Mouse (Mus musculus) fat pad, adult 2 months (tissue): ENCODE results near the gene Kdm7a.

Source experiments
- DNase-seq: peaks from one replicate; pipeline ENCODE4 v3.0.0-alpha.2; 2011; ENCODE audit warnings: low read depth, low spot score; ENCODE audit errors: extremely low read depth

Gene Kdm7a

DNA sequence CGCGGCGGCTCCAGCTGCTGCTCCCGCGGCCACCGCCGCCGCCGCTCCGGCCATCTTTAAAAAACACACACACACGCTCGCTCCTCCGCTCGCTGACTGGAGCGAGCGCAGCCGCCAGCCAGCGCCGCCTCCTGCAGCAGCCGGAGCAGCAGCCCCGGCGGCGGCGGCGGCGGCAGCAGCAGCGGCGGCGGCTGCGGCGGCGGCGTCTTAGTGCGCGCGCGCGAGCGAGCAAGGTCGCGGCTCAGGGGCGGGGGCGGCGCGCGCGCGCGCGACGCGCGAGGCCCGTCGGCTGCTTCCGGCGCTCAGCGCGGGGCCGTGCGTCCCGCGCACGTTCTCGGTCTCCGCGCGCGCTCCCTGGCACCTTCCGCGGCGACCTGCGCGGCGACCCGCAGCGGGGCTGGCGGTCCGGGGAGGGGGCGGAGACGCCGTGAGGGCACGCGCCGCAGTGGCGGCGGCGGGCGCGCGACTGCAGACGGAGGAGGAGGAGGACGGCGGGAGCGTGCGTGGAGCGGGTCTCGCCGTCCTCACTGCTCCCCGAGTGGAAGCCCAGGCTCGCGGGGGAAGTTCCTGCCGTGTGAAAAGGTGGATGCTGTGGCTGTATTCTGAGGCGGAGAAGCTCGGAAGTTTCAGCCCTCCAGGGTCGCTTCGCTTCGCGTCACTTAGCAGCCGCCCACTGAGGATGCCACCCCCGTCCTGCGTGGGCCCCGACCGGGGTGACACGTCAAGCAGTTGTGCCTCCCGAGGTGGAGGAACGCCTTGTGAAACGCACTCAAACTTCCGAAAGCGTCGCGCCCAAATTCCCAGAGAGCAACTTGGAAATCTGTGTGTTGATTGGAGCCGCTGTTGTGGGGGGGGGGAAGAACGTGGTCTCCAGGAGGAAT is at the start of gene Kdm7a:
Kdm7a (minus strand) TSS at position 209 of the 881 bp plus-strand sequence.
- no peak for DNase-seq

DNA sequence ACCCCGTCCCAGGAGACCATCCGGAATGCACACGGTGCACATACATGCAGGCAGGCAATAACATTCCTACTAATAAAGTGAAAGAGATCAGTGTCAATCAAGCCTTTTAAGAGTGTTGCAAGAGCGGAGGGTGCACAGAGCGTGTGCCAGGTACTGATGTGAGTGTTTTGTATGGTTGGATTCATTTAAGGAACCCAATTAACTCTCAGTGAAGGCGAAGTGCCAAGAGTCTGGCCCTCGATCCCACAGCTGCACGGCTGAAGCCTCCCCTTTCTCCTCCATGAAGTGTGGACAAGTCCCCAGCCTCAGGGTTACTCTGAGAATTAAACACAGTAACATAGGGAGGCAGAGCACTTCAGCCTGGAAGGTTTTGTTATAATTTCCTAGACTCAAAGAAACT is 48.7 kb upstream of the Kdm7a start:
- no peak for DNase-seq

DNA sequence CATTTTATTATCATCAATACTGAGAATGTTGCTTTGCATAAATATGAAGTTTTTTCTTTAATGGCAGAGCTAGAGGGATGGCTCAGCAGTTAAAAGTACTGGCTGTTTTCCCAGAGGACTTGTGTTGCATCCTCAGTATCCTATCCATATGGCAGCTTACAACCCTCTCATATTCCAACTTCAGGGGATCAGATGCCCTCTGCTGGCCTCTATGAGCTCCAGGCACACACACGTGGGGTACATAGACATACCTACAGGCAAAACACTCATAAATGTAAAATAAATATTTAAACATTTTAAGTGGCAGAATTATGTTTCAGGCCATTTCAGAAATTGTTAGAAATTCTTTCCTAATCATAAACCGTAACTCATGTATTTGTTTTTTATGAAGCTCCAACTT is 43.5 kb upstream of the Kdm7a start:
- DNase-seq = no peak

DNA sequence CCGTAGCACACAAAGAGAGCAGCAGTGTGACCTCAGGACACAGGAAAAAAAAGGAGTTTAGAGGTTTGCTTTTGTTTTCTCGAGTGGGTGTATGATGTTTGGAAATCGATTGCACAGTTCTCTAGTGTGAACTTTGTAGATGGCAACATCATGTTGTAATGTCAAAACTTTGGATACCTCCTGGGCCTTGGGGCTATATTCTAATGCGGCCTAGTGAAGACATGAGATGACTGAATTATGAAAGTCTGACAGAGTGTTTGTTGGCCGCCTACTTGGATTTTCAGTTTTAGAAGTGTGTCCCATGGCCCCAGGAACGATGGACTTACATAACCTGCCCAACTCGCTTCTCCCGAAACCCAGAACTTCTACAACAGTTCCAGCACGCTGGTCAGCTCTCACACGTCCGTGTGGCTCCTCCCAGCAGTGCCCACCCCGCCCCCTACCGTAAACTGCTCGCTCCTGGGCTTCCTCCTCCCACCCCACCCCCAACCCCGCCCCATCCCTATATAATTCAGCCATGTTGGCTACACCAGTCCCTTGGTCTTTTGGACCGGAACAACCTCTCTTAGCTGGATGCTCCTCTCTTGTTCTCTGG is 42.7 kb upstream of the Kdm7a start:
- DNase-seq = peak; percentile 93

DNA sequence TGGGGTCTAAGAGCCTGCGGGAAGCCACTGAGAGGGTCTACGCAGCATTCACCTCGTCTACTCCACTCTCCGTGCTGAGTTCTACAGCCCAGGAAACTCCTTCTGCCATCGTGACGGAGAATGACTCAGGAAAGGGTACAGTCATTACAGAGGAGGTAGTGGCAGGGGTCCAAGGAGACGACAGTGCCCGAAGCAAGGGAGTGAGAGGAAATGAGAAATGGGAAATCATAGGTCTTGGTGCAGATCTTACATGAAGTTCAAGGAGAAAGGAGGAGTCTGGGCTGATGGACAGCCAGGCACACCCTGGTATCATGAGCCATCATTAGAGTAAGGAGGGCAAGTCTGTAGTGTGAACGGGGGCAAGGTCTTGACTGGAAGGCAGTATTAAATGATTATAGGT is 37.5 kb upstream of the Kdm7a start:
- no peak for DNase-seq

DNA sequence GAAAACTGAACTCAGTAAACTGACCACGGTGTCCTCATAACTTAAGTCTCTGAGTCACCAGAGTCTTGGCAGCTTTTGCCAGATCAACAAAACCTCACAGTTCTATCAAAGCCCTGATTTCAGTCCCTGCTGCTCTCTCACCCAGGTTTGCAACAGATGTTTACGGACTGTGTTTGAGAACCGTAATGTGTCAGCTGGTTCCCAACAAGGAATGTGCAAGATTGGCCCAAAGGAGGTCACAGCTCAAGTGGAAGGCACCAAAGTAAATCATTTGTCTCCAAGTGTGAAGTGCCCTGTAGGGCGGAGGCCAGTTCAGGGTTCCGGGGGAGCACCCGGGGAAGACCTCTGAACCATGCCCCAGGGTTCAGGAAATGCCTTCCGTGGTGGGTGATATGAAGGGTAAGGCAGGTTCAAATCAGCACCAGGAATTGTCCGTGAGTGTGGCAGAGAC is 36.9 kb upstream of the Kdm7a start:
- no peak for DNase-seq

DNA sequence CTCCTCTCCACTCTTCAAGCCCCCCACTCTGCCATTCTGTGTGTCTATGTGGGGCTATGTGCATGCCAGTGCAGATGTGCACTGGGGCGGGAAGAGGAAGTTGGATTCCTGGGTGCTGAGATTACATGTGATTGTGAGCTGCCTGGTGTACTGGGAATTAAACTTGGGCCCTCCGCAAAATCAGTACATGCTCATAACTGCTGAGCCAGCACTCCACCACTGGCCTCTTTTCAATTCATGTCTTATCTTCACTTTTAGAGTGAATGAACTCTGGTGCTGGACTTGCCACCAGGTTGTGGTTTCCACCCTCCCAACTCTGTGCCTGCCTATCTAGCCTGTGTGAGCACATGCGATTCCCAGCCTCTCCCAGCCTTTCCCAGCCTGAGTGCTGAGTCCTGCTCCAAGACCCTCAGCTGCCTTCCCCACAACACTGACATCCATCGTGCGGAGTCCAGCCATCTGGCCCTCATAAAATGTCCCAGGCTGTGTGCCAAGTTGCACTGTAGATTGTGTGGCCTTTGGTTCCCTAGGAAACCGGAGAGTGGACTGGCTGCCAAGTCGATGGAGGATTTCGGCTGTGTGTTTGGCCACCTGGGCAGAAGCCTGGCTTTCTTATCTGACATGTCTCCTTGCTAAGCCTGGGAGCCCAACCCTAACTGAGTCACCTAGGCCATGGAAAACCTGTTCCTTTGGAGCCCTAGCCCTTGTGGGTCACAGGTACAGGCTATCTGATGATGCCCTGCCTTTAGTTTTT is 36.3 kb upstream of the Kdm7a start:
- no peak for DNase-seq

DNA sequence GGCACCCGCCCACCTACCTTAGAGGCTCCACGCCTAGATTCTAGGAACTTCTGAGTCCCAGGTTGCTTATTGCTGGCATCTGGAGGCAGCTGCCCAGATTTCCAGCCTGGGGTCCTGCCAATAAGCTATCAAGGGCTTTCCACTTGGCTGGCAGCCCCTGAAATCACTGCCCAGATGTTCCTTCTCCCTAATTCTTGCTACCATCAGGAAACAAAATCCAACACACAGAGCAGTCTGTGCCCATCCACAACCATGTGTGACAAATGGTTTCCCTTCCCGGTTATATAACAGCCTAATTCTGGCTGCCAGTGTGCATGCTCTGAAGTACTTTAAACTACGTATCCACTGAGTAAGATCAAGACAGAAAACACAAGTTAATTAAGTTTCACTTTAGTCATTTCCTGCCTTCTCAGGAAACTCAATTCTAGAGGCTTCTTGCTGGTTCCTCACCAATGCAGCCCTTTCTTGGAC is 34.9 kb upstream of the Kdm7a start:
- peak; percentile 43 for DNase-seq

DNA sequence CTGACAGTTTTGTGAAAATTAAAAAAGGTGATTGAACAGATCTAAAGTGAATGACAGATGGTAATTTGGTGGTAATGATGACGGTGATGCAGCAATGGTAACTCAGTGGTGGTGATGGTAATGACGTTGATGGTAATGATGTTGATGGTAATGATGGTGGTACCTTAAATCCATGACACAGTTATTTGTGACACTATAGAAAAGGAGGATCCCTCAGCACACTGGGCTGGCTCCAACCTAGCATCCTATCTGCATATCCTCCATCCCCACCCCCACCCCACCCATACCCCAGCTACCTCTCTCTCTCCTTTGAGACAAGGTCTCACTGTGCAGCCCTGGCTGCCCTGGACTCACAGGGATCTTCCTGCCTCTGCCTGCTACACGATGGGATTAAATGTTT is 34.4 kb upstream of the Kdm7a start:
- DNase-seq = no peak

DNA sequence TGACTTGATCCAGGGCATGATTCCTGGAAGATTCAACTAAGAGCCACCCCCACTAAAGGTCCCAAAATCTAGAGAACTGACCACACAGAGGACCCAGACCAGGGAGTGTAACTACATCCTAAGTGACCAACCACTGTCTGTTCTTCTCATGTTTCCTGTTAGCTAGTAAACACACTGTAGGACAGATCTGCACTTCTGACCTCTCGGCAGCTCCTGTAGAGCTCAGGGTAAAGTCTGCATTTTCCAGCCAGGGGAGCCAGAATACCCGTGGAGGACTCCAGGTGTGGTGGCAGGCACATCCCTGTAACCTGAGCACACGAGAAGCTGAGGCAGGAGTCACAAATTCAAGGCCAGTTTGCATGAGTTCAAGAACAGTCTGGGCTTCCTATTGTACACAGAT is 31.3 kb upstream of the Kdm7a start:
- no peak for DNase-seq

DNA sequence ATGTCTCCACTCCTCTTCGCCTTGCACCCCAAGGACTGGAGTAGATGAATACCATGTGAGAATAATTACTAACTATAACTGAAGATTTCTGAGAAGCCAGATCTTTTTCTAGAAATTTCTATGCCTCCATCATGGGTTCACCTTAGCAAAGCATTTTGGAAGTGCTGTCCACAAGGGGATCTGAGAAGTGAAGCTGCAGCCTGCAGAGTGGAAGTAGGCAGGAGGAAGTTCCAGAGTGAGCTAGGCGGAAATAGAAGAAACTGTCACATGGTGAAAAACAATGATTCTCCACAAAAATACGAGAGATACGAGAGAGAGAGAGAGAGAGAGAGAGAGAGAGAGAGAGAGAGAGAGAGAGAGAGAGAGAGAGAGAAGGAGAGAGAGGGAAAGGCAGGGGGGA is 26.0 kb upstream of the Kdm7a start:
- DNase-seq = no peak

DNA sequence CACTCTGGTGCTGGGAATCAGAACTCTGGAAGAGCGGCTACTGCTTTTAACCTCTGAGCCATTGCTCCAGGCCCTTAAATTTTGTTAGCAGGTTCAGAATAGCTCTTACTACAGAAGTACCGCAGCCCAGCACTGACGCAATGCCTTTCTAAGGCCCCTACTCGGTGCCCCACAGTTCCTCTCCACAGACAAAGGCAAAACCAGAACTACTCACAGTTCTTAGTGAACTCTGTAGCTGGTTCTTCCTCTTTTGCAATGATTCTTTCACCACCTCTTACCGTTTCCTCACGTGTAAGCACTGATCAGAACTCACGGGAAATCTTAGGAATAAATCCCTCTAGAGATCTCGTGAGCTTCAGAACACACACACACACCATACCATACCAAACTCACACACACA is 24.1 kb upstream of the Kdm7a start:
- no peak for DNase-seq

DNA sequence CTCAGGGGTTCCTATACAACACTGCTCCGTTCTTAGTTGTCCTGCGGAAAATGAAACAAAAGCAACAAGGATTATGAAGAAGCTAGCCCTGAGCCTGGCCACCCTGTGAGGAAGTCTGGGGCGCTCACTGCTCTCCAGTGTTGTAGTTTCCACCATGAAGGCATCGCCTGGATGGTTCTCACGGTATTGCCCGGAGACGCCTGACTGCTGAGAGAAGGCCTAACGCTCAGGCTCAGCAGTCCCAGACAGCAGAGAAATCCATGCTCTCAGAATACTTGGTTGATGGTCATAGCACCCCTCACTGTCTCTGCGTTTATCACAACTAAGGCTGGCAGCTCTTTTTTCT is 20.0 kb upstream of the Kdm7a start:
- no peak for DNase-seq

DNA sequence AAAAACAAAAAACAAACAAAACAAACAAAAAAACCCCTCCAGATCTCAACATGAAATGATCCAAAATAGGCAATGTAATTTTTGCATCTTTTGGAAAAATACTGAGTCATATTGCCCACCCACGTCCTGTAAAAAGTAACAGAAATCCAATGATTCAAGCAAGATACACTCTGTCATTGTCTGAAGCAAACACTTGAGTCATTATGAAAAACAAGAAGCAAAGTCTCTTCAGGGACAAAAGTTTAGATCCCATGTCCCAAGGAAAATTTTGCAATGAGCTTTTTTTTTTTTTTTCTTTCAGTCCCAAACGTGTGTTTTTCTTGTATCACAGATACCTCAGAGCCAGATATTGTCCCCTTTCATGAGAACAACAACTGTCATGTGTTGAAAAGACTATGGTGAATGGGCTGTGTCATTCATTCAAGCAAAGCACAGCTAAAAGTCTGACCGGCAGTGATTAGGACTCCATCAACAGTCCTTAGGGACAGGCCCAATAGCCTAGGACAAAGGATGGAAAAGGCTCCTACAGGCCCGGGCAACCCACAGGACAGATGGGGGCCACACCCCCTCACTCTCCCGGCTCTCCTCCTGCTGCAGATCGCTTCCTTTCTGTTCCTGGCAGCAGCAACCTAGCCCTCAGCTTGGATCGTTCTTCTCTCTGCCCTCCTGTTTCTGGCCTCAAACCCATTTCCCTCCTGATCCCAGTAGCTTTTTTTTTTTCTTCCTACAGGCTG is 19.5 kb upstream of the Kdm7a start:
- no peak for DNase-seq

DNA sequence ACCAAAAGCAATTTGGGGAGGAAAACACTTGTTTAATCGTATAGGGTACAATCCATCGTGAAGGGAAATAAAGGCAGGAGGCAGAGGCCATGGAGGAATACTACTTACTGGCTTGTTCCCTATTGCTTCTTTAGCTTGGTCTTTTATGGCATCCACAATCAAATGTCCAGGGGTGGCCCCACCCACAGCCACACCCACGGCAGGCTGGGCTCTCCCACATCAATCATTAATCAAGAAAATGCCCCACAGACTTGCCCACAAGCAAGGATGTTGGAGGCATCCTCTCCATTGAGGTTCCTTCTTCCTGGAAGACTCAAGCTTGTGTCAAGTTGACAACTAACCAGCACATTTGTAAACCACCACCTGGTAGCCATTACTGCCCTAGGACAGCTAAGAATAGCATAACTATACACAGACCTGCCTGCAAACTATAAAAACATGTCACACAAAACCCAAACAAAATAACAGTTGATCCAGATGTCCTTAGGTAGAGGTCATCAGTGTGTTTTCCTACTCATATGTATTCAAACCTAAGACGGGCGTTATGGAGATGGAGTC is 16.8 kb upstream of the Kdm7a start:
- no peak for DNase-seq

DNA sequence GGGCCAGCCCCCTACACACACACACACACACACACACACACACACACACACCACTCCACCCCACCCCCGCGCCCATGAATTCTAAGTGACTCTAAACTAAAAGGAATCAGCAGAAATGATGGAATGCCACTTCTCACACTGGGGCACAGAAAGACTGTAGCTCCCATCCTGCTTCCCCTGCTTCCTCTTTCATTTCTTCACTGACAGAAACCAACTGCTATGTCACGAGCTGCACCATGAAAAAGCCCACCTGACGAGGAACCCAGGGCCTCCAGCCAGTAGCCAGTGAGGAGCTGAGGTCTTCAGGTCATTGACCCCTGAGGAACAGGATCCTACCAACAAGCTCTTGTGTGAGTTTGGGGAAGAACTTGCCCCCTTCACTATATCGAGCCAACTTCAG is 15.9 kb upstream of the Kdm7a start:
- DNase-seq = no peak

DNA sequence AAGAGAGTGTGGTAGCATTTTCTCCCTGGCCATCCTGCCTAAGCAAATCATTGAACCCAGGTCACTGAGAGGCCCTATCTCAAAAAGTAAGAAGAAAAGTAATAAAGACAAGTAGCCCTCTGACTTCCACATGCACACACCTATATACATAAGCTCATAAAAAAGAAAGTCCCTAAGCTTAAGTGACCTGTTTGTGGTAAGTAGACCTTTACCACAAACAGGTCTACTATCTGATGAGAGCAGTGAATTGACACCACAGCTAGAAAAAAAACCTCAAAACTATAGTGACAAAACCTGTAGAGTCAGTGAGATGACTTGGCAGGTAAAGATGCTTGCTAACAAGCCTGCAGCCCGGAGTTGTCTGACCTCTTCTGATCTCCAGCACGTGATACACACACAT is 11.4 kb upstream of the Kdm7a start:
- DNase-seq = no peak

DNA sequence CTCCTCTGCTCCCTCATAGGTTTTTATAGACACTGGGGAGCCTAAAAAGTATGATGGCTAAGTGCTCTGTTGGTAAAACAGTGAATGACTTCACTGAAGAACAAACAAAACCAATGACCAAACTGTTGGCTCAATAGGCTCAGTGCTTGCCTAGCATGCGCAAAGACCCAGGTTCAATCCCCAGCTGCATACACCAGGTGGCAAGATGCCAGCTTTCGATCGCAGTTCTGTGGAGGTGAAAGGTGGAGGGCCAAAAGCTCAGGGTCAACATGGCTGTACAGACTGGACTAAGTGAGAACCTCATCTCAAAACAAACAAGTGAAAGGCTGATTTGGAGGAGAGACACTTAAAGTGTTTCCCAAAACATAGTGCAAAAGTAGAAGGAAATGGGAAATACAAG is 10.5 kb upstream of the Kdm7a start:
- DNase-seq = no peak

DNA sequence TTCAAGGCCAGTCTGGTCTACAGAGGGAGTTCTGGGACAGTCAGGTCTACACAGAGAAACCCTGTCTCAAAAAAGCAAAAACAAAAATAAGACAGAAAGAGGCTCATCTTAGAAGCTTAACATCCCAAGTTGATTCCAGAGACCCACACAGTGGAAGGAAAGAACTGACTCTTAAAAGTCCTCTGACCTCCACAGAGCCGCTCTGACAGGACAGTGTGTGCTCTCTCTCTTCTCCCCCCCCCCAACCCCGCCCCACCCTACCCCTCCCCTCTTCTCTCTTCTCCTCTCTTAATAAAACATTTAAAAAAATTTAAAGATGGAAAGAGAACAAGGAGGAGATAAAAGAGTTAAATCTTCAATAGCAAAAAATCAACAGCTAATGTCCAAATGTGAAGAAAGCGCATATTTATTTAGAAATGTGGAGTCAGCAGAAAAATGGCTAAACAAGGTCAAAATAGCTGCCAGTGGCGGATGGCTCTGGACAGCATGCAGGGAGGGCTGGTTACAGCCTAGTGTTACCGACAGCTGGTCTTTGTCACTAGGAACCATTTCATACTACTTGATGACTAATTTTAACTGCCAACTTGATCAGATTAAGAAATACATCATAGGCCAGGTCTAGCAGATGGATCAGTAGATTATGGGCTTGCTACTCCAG is 8.5 kb upstream of the Kdm7a start:
- DNase-seq = no peak

DNA sequence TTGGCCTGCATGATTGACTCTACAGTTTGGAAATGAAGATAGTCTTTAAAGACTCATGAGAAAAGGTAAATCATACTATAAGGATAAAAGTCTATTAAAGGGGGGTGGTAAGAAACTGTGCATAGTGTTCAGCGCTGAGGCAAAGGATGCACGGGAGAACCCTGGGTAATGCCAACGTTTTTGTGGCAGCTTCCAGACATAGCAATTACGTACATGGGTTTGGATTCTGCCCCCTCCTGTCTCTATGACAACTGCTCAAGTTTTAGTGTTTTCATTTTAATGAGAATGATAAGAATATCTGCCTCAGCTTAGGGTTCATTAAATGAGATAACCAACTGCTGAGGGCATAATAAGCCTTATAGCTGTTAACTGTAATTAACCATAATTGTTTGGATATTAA is 3.1 kb upstream of the Kdm7a start:
- DNase-seq = no peak
